Mouse (Mus musculus) bone marrow, adult 2 months (tissue): ENCODE results near the gene Mettl16.

ENCODE experiments used
- CTCF ChIP-seq: fragments of 200-500 bp; IDR thresholded peaks from 2 replicates; pipeline ENCODE4 v1.5.1; 2011; ENCODE audit warnings: low read length, control low read depth; ENCODE audit not compliant: control insufficient read depth, insufficient read depth
- POLR2A ChIP-seq: fragments of 200-500 bp; IDR thresholded peaks from 2 replicates; pipeline ENCODE4 v1.6.1; 2011; ENCODE audit warnings: low read depth, mild to moderate bottlenecking, control low read depth, low read length, borderline replicate concordance; ENCODE audit not compliant: control insufficient read depth

- TF ChIP-seq CTCF: no peak
- TF ChIP-seq POLR2A: no peak
Measured at GRCm38 (mm10) chr11:74840739-74841138, 70.1 kb downstream of the Mettl16 start.
